Mouse (Mus musculus) adrenal gland, postnatal 4 days (tissue): Measurements from ENCODE around the gene Col4a4. TPM values are rescaled to one million over a fixed set of nuclear protein-coding genes. Genes with fewer than 3 reads are reported as not detected.

Source experiments
- DNase-seq, 2 experiments: peaks; one replicate each; pipeline ENCODE4 v3.0.0; 2021 to 2022; ENCODE audit warnings: low spot score in 2 of 2, mixed read lengths in 2 of 2
- total RNA-seq, 2 experiments: library from RNA; stranded (reverse); gene quantifications; 2 replicates each; pipeline ENCODE4 v1.2.3; 2021

Gene Col4a4
- total RNA-seq, 2 experiments from 2014 or later = 6.9 to 12.7 TPM

DNA sequence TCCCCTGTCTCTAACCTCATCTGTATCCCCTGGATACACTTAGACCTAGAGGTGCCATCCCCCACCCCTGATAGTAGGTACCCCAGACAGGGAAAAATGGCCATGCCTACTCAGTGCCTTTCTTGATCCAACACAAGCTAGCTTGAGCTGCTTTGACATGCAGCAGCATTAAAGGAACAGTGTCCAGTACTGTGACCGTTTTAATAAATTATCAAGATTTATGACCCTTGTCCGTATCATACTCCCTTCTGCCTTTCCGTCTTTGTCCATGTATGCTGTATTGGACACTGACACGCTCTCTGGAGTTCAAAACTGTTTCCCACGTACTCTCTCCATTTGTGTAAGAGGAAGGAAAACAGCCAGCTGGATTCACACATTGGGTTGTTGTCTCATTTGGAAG, 158.9 kb downstream of the Col4a4 start:
- DNase-seq = no peak

- DNase-seq = no peak
Observed at GRCm38 (mm10) chr1:82415641-82416040, 171.0 kb downstream of the Col4a4 start.

- no peak for DNase-seq
Observed at GRCm38 (mm10) chr1:82414434-82415045, 172.1 kb downstream of the Col4a4 start.

DNA sequence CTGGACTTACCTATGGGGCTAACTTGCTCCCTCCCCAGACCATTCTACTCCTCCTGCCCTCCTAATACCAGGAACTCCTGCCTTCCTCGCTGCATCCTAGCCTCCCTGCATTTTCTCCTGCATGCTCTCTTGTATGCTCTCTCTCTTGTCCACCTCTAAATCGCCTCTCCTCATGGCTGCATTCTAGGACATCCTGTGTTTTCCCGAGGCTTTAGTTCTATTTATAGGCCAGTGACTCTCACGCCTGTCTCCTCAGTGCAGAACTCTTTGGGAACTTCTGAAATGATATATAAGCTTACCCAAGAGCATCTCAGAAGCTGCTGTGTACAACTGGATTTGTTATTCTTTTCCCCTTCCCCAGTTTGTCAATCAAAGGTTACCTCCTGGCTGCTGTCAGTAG, 174.6 kb downstream of the Col4a4 start:
- no peak for DNase-seq

DNA sequence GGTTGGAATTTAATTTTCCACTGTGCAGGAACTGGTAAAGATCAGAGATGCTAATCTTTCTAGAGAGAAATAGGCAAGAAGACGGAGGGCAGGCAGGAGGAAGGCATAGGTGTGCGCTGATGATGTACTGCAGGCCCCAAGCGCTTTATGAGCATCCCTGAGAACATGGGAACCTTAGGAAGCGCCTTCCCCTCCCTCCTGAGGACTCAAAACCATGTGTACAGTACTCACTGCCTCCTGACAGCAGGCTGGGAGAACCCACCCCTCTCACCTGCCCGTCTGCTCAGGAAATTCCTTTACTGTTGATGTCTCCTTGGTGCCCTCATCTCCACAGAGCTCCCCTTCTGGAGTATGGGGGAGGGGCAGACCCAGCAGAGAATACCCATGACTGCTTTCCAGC, 175.1 kb downstream of the Col4a4 start:
- no peak for DNase-seq

GRCm38 (mm10) chr1:82410548-82410947, 176.1 kb downstream of the Col4a4 start:
- no peak for DNase-seq

DNA sequence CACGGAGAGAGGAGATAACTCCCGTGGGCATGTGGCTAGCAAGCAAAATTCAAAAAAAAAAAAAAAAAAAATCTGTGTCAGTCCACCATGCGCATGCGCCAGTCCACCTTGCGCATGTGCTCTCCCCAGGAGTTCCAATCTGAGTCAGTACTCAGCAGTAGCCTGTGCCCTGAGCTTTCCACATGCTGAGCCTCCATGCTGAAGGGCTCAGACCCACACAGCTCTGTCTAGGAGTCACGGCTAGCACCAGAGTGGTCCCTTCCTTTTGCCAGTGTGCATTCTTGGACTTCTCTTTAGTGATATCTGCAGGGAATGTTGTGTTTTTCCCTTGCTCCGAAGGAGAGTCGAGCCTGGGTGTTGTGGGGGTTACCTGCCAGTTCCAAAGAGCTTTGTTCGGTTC, 177.4 kb downstream of the Col4a4 start:
- DNase-seq = no peak

GRCm38 (mm10) chr1:82407786-82408185, 178.9 kb downstream of the Col4a4 start:
- DNase-seq = no peak

Other genes with a start within 250 kb of the Col4a4 start
- gene Col4a3, start 72 bp upstream of the Col4a4 start, total RNA-seq = 1 to 10 TPM; 2.0 to 4.4 TPM
- 100 to 1,000 TPM; 162 to 165 TPM for gene Mff, start 138.0 kb upstream of the Col4a4 start, total RNA-seq
- gene Tm4sf20, start 181.6 kb upstream of the Col4a4 start, total RNA-seq = not detected
- not detected for gene Gm47791, start 184.4 kb upstream of the Col4a4 start, total RNA-seq